8 mouse cellular contexts compared by ENCODE assay signal in genomic region chr13:112987991-112988390, GRCm38 (mm10). TPM values are rescaled to one million over a fixed set of nuclear protein-coding genes. Genes with fewer than 3 reads are reported as not detected.
DNase-seq lines count a peak whose midpoint lies in the region; ATAC-seq and TF ChIP-seq lines count a peak whose summit lies in the region.

No protein-coding gene starts in this region.

- H3K9ac ChIP-seq in kidney, embryonic 15.5 days = peak overlapping the region; percentile 49
- H3K9ac ChIP-seq in forebrain, postnatal 0 days = peak overlapping the region; percentile 43
- H3K9ac ChIP-seq in liver, postnatal 0 days (replicated peaks) = peak overlapping the region; percentile 62

- no peak overlapping the region for H3K27ac ChIP-seq in kidney, embryonic 15.5 days
- peak overlapping the region; percentile 45; the same call in 1 of the 2 replicates for H3K27ac ChIP-seq in forebrain, postnatal 0 days (ENCODE audit: low read depth, low read length)
- H3K27ac ChIP-seq in liver, postnatal 0 days (ENCODE audit: low read depth) = peak overlapping the region; percentile 13; the same call in 1 of the 2 replicates

- no peak for DNase-seq in kidney, adult 18-20 months
- peak; percentile 57 for DNase-seq in forebrain, postnatal 0 days
- DNase-seq in liver, postnatal 0 days = no peak
- DNase-seq in layer of hippocampus, postnatal 36 days = no peak
- DNase-seq in adrenal gland, postnatal 4 days (ENCODE audit: low spot score in 2 of 2) = no peak
- no peak for DNase-seq in ovary, postnatal 36 days (ENCODE audit: low spot score)

- H3K36me3 ChIP-seq in kidney, embryonic 15.5 days = no peaks in the 10 kb centered on the region
- no peaks in the 10 kb centered on the region for H3K36me3 ChIP-seq in forebrain, postnatal 0 days (ENCODE audit: insufficient read depth)
- H3K36me3 ChIP-seq in liver, postnatal 0 days (replicated peaks; ENCODE audit: insufficient read depth, low read length) = no peaks in the 10 kb centered on the region

- H3K27me3 ChIP-seq in kidney, embryonic 15.5 days = peaks cover 84% of the 10 kb centered on the region
- peaks cover 55% of the 10 kb centered on the region for H3K27me3 ChIP-seq in forebrain, postnatal 0 days (ENCODE audit: insufficient read depth, low read length)
- peaks cover 80% of the 10 kb centered on the region for H3K27me3 ChIP-seq in liver, postnatal 0 days (ENCODE audit: insufficient read depth, low read length)

- peak; percentile 45 for ATAC-seq in kidney, embryonic 15.5 days (replicated peaks; ENCODE audit: low FRiP score)
- ATAC-seq in activated CD4-positive, CD25-positive, alpha-beta regulatory T cell, adult 4 months = peak; percentile 2
- ATAC-seq in forebrain, postnatal 0 days = peak; percentile 38
- peak; percentile 40 for ATAC-seq in liver, postnatal 0 days

- TF ChIP-seq CTCF in forebrain, postnatal 0 days (IDR thresholded peaks at IDR 0.05; ENCODE audit: low read depth) = no peak
- no peak for TF ChIP-seq CTCF in liver, postnatal 0 days (IDR thresholded peaks at IDR 0.05; ENCODE audit: low read depth)

- no peaks in the 10 kb centered on the region for H3K9me3 ChIP-seq in kidney, embryonic 15.5 days (replicated peaks)
- H3K9me3 ChIP-seq in forebrain, postnatal 0 days (ENCODE audit: low read length) = no peaks in the 10 kb centered on the region
- H3K9me3 ChIP-seq in liver, postnatal 0 days (ENCODE audit: low read length) = no peaks in the 10 kb centered on the region

- peak overlapping the region; percentile 99 for H3K4me2 ChIP-seq in kidney, embryonic 15.5 days
- peak overlapping the region; percentile 97 for H3K4me2 ChIP-seq in forebrain, postnatal 0 days (ENCODE audit: low read depth)
- H3K4me2 ChIP-seq in liver, postnatal 0 days (ENCODE audit: low read depth, low read length) = peak overlapping the region; percentile 86

- peaks cover 49% of the 10 kb centered on the region for H3K4me1 ChIP-seq in kidney, embryonic 15.5 days
- peaks cover 10% of the 10 kb centered on the region for H3K4me1 ChIP-seq in forebrain, postnatal 0 days (ENCODE audit: insufficient read depth)
- peaks cover 10% of the 10 kb centered on the region for H3K4me1 ChIP-seq in liver, postnatal 0 days (ENCODE audit: insufficient read depth)

- peak overlapping the region; percentile 58 for H3K4me3 ChIP-seq in kidney, embryonic 15.5 days (replicated peaks)
- H3K4me3 ChIP-seq in forebrain, postnatal 0 days (ENCODE audit: low read depth, low read length) = peak overlapping the region; percentile 56
- H3K4me3 ChIP-seq in liver, postnatal 0 days (ENCODE audit: low read depth, low read length) = peak overlapping the region; percentile 58

- no peak for TF ChIP-seq EP300 in liver, postnatal 0 days (IDR thresholded peaks at IDR 0.05; ENCODE audit: low read depth)

- WGBS in kidney, embryonic 15.5 days = under 1% methylated on average over 39 of the region's 39 CpGs
- 2% methylated on average over 39 of the region's 39 CpGs for WGBS in forebrain, postnatal 0 days
- WGBS in liver, postnatal 0 days (ENCODE audit: insufficient replicate concordance) = 1% methylated on average over 39 of the region's 39 CpGs

RNA-seq across cellular contexts. Expression of gene Ccno, which starts 0.4 kb away (rescaled TPM):
- polyA plus RNA-seq in kidney, embryonic 15.5 days (2015; fragmentation: Nextera tagmentation; extraction: Ambion mirVana) = 0.49 and 0.61 TPM in 2 replicates
- not detected for polyA plus RNA-seq in activated CD4-positive, CD25-positive, alpha-beta regulatory T cell, adult 4 months (2017; shearing (Covaris generic))
- total RNA-seq in forebrain, postnatal 0 days (2014; rRNA removed) = 3.0 and 6.8 TPM in 2 replicates
- 2.6 and 3.3 TPM in 2 replicates for polyA plus RNA-seq in forebrain, postnatal 0 days (2015; fragmentation: Nextera tagmentation; extraction: Ambion mirVana)
- polyA plus RNA-seq in liver, postnatal 0 days (2015; fragmentation: Nextera tagmentation; extraction: Ambion mirVana) = 0.58 TPM in 2 replicates
- 1 to 10 TPM; 4.3 to 5.0 TPM for total RNA-seq in layer of hippocampus, postnatal 36 days (2021)
- under 1 TPM; 0.62 to 0.71 TPM for total RNA-seq in adrenal gland, postnatal 4 days (2021)

RNA-seq across cellular contexts. Expression of gene Mcidas, which starts 5.7 kb away (rescaled TPM):
- polyA plus RNA-seq in kidney, embryonic 15.5 days (2015; fragmentation: Nextera tagmentation; extraction: Ambion mirVana) = not detected in 2 replicates
- under 1 TPM in 1 of 2 experiments, not detected in 1; 0.13 TPM for polyA plus RNA-seq in activated CD4-positive, CD25-positive, alpha-beta regulatory T cell, adult 4 months (2017; shearing (Covaris generic))
- total RNA-seq in forebrain, postnatal 0 days (2014; rRNA removed) = 0.85 and 1.8 TPM in 2 replicates
- 0.75 and 1.9 TPM in 2 replicates for polyA plus RNA-seq in forebrain, postnatal 0 days (2015; fragmentation: Nextera tagmentation; extraction: Ambion mirVana)
- polyA plus RNA-seq in liver, postnatal 0 days (2015; fragmentation: Nextera tagmentation; extraction: Ambion mirVana) = not detected in 2 replicates
- under 1 TPM; 0.42 to 0.66 TPM for total RNA-seq in layer of hippocampus, postnatal 36 days (2021)
- total RNA-seq in adrenal gland, postnatal 4 days (2021) = not detected

RNA-seq across cellular contexts. Expression of gene Cdc20b, which starts 46.9 kb away (rescaled TPM):
- not detected in 2 replicates for polyA plus RNA-seq in kidney, embryonic 15.5 days (2015; fragmentation: Nextera tagmentation; extraction: Ambion mirVana)
- under 1 TPM in 1 of 2 experiments, not detected in 1; 0.25 TPM for polyA plus RNA-seq in activated CD4-positive, CD25-positive, alpha-beta regulatory T cell, adult 4 months (2017; shearing (Covaris generic))
- total RNA-seq in forebrain, postnatal 0 days (2014; rRNA removed) = 1.0 and 1.8 TPM in 2 replicates
- polyA plus RNA-seq in forebrain, postnatal 0 days (2015; fragmentation: Nextera tagmentation; extraction: Ambion mirVana) = 0.31 and 0.97 TPM in 2 replicates
- polyA plus RNA-seq in liver, postnatal 0 days (2015; fragmentation: Nextera tagmentation; extraction: Ambion mirVana) = not detected in 2 replicates
- total RNA-seq in layer of hippocampus, postnatal 36 days (2021) = not detected
- not detected for total RNA-seq in adrenal gland, postnatal 4 days (2021)

RNA-seq across cellular contexts. Expression of gene Gpx8, which starts 58.2 kb away (rescaled TPM):
- polyA plus RNA-seq in kidney, embryonic 15.5 days (2015; fragmentation: Nextera tagmentation; extraction: Ambion mirVana) = 161 TPM in 2 replicates
- polyA plus RNA-seq in activated CD4-positive, CD25-positive, alpha-beta regulatory T cell, adult 4 months (2017; shearing (Covaris generic)) = not detected
- total RNA-seq in forebrain, postnatal 0 days (2014; rRNA removed) = 27.3 and 28.3 TPM in 2 replicates
- polyA plus RNA-seq in forebrain, postnatal 0 days (2015; fragmentation: Nextera tagmentation; extraction: Ambion mirVana) = 41.7 and 47.6 TPM in 2 replicates
- polyA plus RNA-seq in liver, postnatal 0 days (2015; fragmentation: Nextera tagmentation; extraction: Ambion mirVana) = 5.5 and 5.8 TPM in 2 replicates
- total RNA-seq in layer of hippocampus, postnatal 36 days (2021) = 10 to 100 TPM; 10.1 to 10.9 TPM
- 10 to 100 TPM; 92.5 to 98.1 TPM for total RNA-seq in adrenal gland, postnatal 4 days (2021)
